ENCODE assay signal across 19 mouse cellular contexts in genomic region chr15:93298197-93298596, GRCm38 (mm10). TPM values are rescaled to one million over a fixed set of nuclear protein-coding genes. Genes with fewer than 3 reads are reported as not detected.
DNase-seq lines count a peak whose midpoint lies in the region; ATAC-seq lines count a peak whose summit lies in the region.
"Had no signal": no experiment of that assay in that cellular context is flagged by ENCODE, and none has a peak within 500 bp of the region (broad histone marks: within the 10 kb centered on the region; RNA-seq: fewer than 3 reads in every experiment).

No protein-coding gene starts in this region.

- H3K36me3 ChIP-seq in midbrain, embryonic 11.5 days (ENCODE audit: control insufficient read depth, insufficient read depth, low read length) = no peaks in the 10 kb centered on the region
- no peaks in the 10 kb centered on the region for H3K36me3 ChIP-seq in midbrain, embryonic 13.5 days
- H3K36me3 ChIP-seq in macrophage (ENCODE audit: inconsistent target) = no peaks in the 10 kb centered on the region
- H3K36me3 ChIP-seq in hindbrain, embryonic 11.5 days (ENCODE audit: control insufficient read depth, insufficient read depth, low read length) = no peaks in the 10 kb centered on the region
- no peaks in the 10 kb centered on the region for H3K36me3 ChIP-seq in kidney, embryonic 15.5 days
- peaks cover 4% of the 10 kb centered on the region; the same call in 1 of the 2 replicates for H3K36me3 ChIP-seq in hindbrain, embryonic 12.5 days
- H3K36me3 ChIP-seq: limb, embryonic 15.5 days; midbrain, embryonic 12.5 days; neural tube, embryonic 13.5 days had no signal

- WGBS in midbrain, embryonic 11.5 days = 89% methylated on average over 2 of the region's 2 CpGs
- 90% methylated on average over 2 of the region's 2 CpGs for WGBS in midbrain, embryonic 13.5 days
- 0% methylated on average over 2 of the region's 2 CpGs for WGBS in macrophage (ENCODE audit: missing documents)
- 89% methylated on average over 2 of the region's 2 CpGs for WGBS in hindbrain, embryonic 11.5 days
- WGBS in kidney, embryonic 15.5 days = 87% methylated on average over 2 of the region's 2 CpGs
- WGBS in hindbrain, embryonic 12.5 days = 78% methylated on average over 2 of the region's 2 CpGs

- no peak overlapping the region for H3K4me3 ChIP-seq in midbrain, embryonic 11.5 days (ENCODE audit: low read depth, low read length)
- H3K4me3 ChIP-seq in midbrain, embryonic 13.5 days (replicated peaks) = no peak overlapping the region
- H3K4me3 ChIP-seq in macrophage (ENCODE audit: inconsistent target) = no peak overlapping the region
- no peak overlapping the region for H3K4me3 ChIP-seq in hindbrain, embryonic 11.5 days (ENCODE audit: low read depth, low read length)
- H3K4me3 ChIP-seq in kidney, embryonic 15.5 days (replicated peaks) = no peak overlapping the region
- no peak overlapping the region for H3K4me3 ChIP-seq in hindbrain, embryonic 12.5 days
- H3K4me3 ChIP-seq: embryonic facial prominence, embryonic 10.5 days; limb, embryonic 15.5 days; midbrain, embryonic 12.5 days; neural tube, embryonic 13.5 days had no signal

- H3K4me2 ChIP-seq in midbrain, embryonic 11.5 days = no peak overlapping the region
- H3K4me2 ChIP-seq in midbrain, embryonic 13.5 days (replicated peaks) = no peak overlapping the region
- H3K4me2 ChIP-seq in hindbrain, embryonic 11.5 days (replicated peaks; ENCODE audit: low read depth, low read length) = no peak overlapping the region
- no peak overlapping the region for H3K4me2 ChIP-seq in kidney, embryonic 15.5 days
- no peak overlapping the region for H3K4me2 ChIP-seq in hindbrain, embryonic 12.5 days (replicated peaks)
- H3K4me2 ChIP-seq: limb, embryonic 15.5 days; midbrain, embryonic 12.5 days; neural tube, embryonic 13.5 days had no signal

- no peak overlapping the region for H3K9ac ChIP-seq in midbrain, embryonic 11.5 days (ENCODE audit: low read length)
- H3K9ac ChIP-seq in midbrain, embryonic 13.5 days (replicated peaks) = no peak overlapping the region
- H3K9ac ChIP-seq in hindbrain, embryonic 11.5 days (ENCODE audit: low read depth, low read length) = no peak overlapping the region
- no peak overlapping the region for H3K9ac ChIP-seq in kidney, embryonic 15.5 days
- H3K9ac ChIP-seq in hindbrain, embryonic 12.5 days = no peak overlapping the region
- H3K9ac ChIP-seq: limb, embryonic 15.5 days; midbrain, embryonic 12.5 days; neural tube, embryonic 13.5 days had no signal

- H3K4me1 ChIP-seq in midbrain, embryonic 11.5 days (ENCODE audit: control insufficient read depth, insufficient read depth, low read length) = 0 out of 2 replicates have a peak, but pooled peaks cover 3% of the 10 kb centered on the region
- 0 out of 2 replicates have a peak, but pooled peaks cover 6% of the 10 kb centered on the region for H3K4me1 ChIP-seq in midbrain, embryonic 13.5 days (replicated peaks)
- H3K4me1 ChIP-seq in hindbrain, embryonic 11.5 days (replicated peaks; ENCODE audit: control insufficient read depth, insufficient read depth, low read length) = no peaks in the 10 kb centered on the region
- peaks cover 6% of the 10 kb centered on the region; the same call in 1 of the 2 replicates for H3K4me1 ChIP-seq in kidney, embryonic 15.5 days
- H3K4me1 ChIP-seq in hindbrain, embryonic 12.5 days = peaks cover 4% of the 10 kb centered on the region; the same call in 1 of the 2 replicates
- H3K4me1 ChIP-seq: limb, embryonic 15.5 days; neural tube, embryonic 13.5 days had no signal

- no peak overlapping the region for H3K27ac ChIP-seq in midbrain, embryonic 11.5 days (ENCODE audit: low read depth, low read length)
- H3K27ac ChIP-seq in midbrain, embryonic 13.5 days = no peak overlapping the region
- peak overlapping the region; percentile 86 for H3K27ac ChIP-seq in macrophage
- H3K27ac ChIP-seq in hindbrain, embryonic 11.5 days (ENCODE audit: low read depth, low read length) = no peak overlapping the region
- H3K27ac ChIP-seq in kidney, embryonic 15.5 days = no peak overlapping the region
- no peak overlapping the region for H3K27ac ChIP-seq in hindbrain, embryonic 12.5 days
- H3K27ac ChIP-seq: embryonic facial prominence, embryonic 10.5 days; limb, embryonic 15.5 days; midbrain, embryonic 12.5 days; neural tube, embryonic 13.5 days had no signal

- peak; percentile 2 for DNase-seq in midbrain, embryonic 11.5 days (ENCODE audit: low spot score, missing footprints)
- no peak for DNase-seq in Muller cell, postnatal 12 days (ENCODE audit: inconsistent ontology term)
- no peak for DNase-seq in hindbrain, embryonic 11.5 days (ENCODE audit: low spot score)
- DNase-seq: B cell, adult 2 months; cerebellum, adult 2 months; heart, adult 18-20 months; heart, postnatal 4 days; kidney, adult 9 months; lung, adult 2 months; thymus, postnatal 4 days had no signal

- no peak for ATAC-seq in midbrain, embryonic 11.5 days (ENCODE audit: low FRiP score)
- ATAC-seq in midbrain, embryonic 13.5 days = no peak
- peak; percentile 89 for ATAC-seq in activated CD4-positive, CD25-positive, alpha-beta regulatory T cell, adult 4 months
- ATAC-seq in hindbrain, embryonic 11.5 days (ENCODE audit: low FRiP score) = no peak
- no peak for ATAC-seq in kidney, embryonic 15.5 days (replicated peaks; ENCODE audit: low FRiP score)
- no peak for ATAC-seq in hindbrain, embryonic 12.5 days (ENCODE audit: low FRiP score)

- peaks cover 71% of the 10 kb centered on the region; the same call in 1 of the 2 replicates for H3K79me2 ChIP-seq in macrophage (ENCODE audit: inconsistent target)

- no peaks in the 10 kb centered on the region for H3K27me3 ChIP-seq in midbrain, embryonic 11.5 days (ENCODE audit: control insufficient read depth, insufficient read depth, low read length)
- H3K27me3 ChIP-seq in midbrain, embryonic 13.5 days = no peaks in the 10 kb centered on the region
- H3K27me3 ChIP-seq in hindbrain, embryonic 11.5 days (ENCODE audit: control insufficient read depth, insufficient read depth, low read length) = no peaks in the 10 kb centered on the region
- H3K27me3 ChIP-seq in kidney, embryonic 15.5 days = no peaks in the 10 kb centered on the region
- H3K27me3 ChIP-seq in hindbrain, embryonic 12.5 days = no peaks in the 10 kb centered on the region
- H3K27me3 ChIP-seq: limb, embryonic 15.5 days; midbrain, embryonic 12.5 days; neural tube, embryonic 13.5 days had no signal

- H3K9me3 ChIP-seq in midbrain, embryonic 11.5 days (ENCODE audit: control insufficient read depth, low read length) = no peaks in the 10 kb centered on the region
- no peaks in the 10 kb centered on the region for H3K9me3 ChIP-seq in midbrain, embryonic 13.5 days
- no peaks in the 10 kb centered on the region for H3K9me3 ChIP-seq in hindbrain, embryonic 11.5 days (ENCODE audit: control insufficient read depth, low read length)
- H3K9me3 ChIP-seq in kidney, embryonic 15.5 days (replicated peaks) = no peaks in the 10 kb centered on the region
- H3K9me3 ChIP-seq in hindbrain, embryonic 12.5 days (replicated peaks) = no peaks in the 10 kb centered on the region
- H3K9me3 ChIP-seq: embryonic facial prominence, embryonic 10.5 days; limb, embryonic 15.5 days; midbrain, embryonic 12.5 days; neural tube, embryonic 13.5 days had no signal

RNA-seq across cellular contexts. Expression of gene Gxylt1, which starts 23.2 kb away (rescaled TPM):
- polyA plus RNA-seq in midbrain, embryonic 11.5 days (2014; fragmentation: Nextera tagmentation; extraction: Ambion mirVana) = 11.4 and 14.1 TPM in 2 replicates
- polyA plus RNA-seq in midbrain, embryonic 13.5 days (2015; fragmentation: Nextera tagmentation; extraction: Ambion mirVana) = 8.7 and 9.3 TPM in 2 replicates
- 1 to 10 TPM; 4.6 to 6.4 TPM for polyA plus RNA-seq in activated CD4-positive, CD25-positive, alpha-beta regulatory T cell, adult 4 months (2017; shearing (Covaris generic))
- total RNA-seq in macrophage (2018; cell fraction: chromatin; rRNA removed) = 10 to 100 TPM; 10.1 to 32.2 (median 24.0) TPM
- 10 to 100 TPM; 12.7 to 27.0 (median 18.4) TPM for total RNA-seq in macrophage (2018; cell fraction: cytosol; rRNA removed)
- total RNA-seq in macrophage (2018; cell fraction: nucleus; rRNA removed) = 10 to 100 TPM; 20.8 to 53.7 (median 31.5) TPM
- polyA plus RNA-seq in macrophage (2018) = 15.2 to 18.2 TPM (median 17.6 TPM) in 3 replicates
- 13.5 and 16.2 TPM in 2 replicates for polyA plus RNA-seq in hindbrain, embryonic 11.5 days (2014; fragmentation: Nextera tagmentation; extraction: Ambion mirVana)
- polyA plus RNA-seq in kidney, embryonic 15.5 days (2015; fragmentation: Nextera tagmentation; extraction: Ambion mirVana) = 15.2 and 15.9 TPM in 2 replicates
- polyA plus RNA-seq in hindbrain, embryonic 12.5 days (2016; fragmentation: Nextera tagmentation; extraction: Ambion mirVana) = 19.7 and 20.4 TPM in 2 replicates

RNA-seq across cellular contexts. Expression of gene Yaf2, which starts 38.5 kb away (rescaled TPM):
- 127 and 131 TPM in 2 replicates for polyA plus RNA-seq in midbrain, embryonic 11.5 days (2014; fragmentation: Nextera tagmentation; extraction: Ambion mirVana)
- 91.3 and 97.4 TPM in 2 replicates for polyA plus RNA-seq in midbrain, embryonic 13.5 days (2015; fragmentation: Nextera tagmentation; extraction: Ambion mirVana)
- polyA plus RNA-seq in activated CD4-positive, CD25-positive, alpha-beta regulatory T cell, adult 4 months (2017; shearing (Covaris generic)) = 10 to 100 TPM; 30.5 to 34.1 TPM
- total RNA-seq in macrophage (2018; cell fraction: chromatin; rRNA removed) = 1 to 10 TPM in 24 of 26 experiments, under 1 TPM in 2; 0.61 to 6.8 (median 2.9) TPM
- total RNA-seq in macrophage (2018; cell fraction: cytosol; rRNA removed) = 10 to 100 TPM in 24 of 26 experiments, 1 to 10 TPM in 2; 9.2 to 17.7 (median 13.3) TPM
- 10 to 100 TPM in 4 of 26 experiments, 1 to 10 TPM in 22; 2.8 to 14.7 (median 5.6) TPM for total RNA-seq in macrophage (2018; cell fraction: nucleus; rRNA removed)
- polyA plus RNA-seq in macrophage (2018) = 16.5 to 24.6 TPM (median 17.8 TPM) in 3 replicates
- 130 and 138 TPM in 2 replicates for polyA plus RNA-seq in hindbrain, embryonic 11.5 days (2014; fragmentation: Nextera tagmentation; extraction: Ambion mirVana)
- 99.1 and 100 TPM in 2 replicates for polyA plus RNA-seq in kidney, embryonic 15.5 days (2015; fragmentation: Nextera tagmentation; extraction: Ambion mirVana)
- 98.1 and 99.1 TPM in 2 replicates for polyA plus RNA-seq in hindbrain, embryonic 12.5 days (2016; fragmentation: Nextera tagmentation; extraction: Ambion mirVana)
